Mouse (Mus musculus): ENCODE data around the gene Dcaf11. TPM values are rescaled to one million over a fixed set of nuclear protein-coding genes. Genes with fewer than 3 reads are reported as not detected.

Dcaf11 gene
- polyA plus RNA-seq, 1 experiment from 2014 or later, result 81.5 TPM

DNA sequence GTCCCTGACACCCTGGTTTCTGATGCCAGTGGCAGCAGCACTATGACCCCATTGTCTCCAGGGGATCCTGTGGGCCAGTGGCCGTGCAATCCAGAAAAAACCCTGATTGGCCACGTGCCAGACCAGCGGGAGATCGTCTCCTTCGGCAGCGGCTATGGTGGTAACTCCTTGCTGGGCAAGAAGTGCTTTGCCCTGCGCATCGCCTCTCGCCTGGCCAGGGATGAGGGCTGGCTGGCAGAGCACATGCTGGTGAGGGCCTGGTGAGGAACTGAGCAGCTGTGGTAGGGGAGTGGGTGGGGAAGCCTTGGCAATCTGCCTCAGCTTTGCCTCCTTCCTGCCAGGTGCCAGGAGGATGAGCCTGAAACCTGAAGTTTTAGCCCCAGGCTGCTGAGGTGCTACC is 15.5 kb upstream of the Dcaf11 start:
- H3K36me3 ChIP-seq (ENCODE audit: control insufficient read depth, insufficient read depth, low read length), result 0 out of 2 replicates have a peak, but pooled peaks cover 4% of the 10 kb centered on the region

DNA sequence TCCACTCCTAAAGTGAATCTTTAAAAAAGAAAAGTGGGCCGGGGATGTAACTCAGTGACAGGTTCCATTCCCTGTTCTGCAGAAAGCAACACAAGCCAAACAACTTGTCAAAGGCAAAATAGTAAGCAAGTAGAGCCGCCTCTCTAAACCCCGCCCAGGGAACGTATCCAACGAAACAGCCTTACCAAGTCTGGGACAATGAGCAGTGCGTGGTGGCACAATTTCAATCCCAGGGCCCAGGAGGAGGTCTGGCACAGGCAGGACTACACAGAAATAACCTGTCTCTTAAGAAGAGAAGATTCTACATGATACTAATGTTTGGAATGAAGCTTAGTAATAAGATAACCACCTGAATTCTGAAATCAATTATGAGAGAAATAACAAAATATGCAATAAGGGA is 9.6 kb upstream of the Dcaf11 start:
- no peak for DNase-seq (ENCODE audit: low spot score)

More for the DNA sequence above, 15.5 kb upstream of the Dcaf11 start:
- H3K4me3 ChIP-seq (ENCODE audit: low read depth, low read length), result no peak overlapping the region
- H3K27ac ChIP-seq (ENCODE audit: low read depth, low read length), result no peak overlapping the region
- DNase-seq (ENCODE audit: low spot score), result no peak
- H3K9ac ChIP-seq (ENCODE audit: low read depth, low read length), result no peak overlapping the region
- no peaks in the 10 kb centered on the region for H3K4me1 ChIP-seq (replicated peaks; ENCODE audit: control insufficient read depth, insufficient read depth, low read length)
- no peaks in the 10 kb centered on the region for H3K9me3 ChIP-seq (ENCODE audit: control insufficient read depth, low read length)
- no peak for ATAC-seq (ENCODE audit: low FRiP score)
- 86% methylated on average over 9 of the region's 9 CpGs for WGBS
- H3K4me2 ChIP-seq (replicated peaks; ENCODE audit: low read depth, low read length), result no peak overlapping the region
- H3K27me3 ChIP-seq (ENCODE audit: control insufficient read depth, insufficient read depth, low read length), result no peaks in the 10 kb centered on the region

DNA sequence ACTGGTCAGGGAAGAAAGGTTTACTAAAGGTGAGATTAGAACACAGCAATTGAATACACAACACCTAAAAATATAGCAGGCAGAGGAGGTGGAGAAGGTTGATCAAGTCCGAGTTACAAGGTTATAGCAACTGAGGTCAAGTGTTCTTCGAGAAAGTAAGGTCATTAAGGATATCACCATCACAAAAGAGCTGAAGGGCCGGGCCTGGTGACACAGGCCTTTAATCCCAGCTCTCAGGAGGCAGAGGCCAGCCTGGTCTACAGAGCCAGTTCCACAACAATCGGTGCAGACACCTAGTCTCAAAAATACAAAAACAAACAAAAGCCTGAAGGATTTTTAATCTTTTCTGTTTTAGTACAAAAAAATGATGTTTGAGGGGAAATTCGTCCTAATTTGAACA is 8.5 kb upstream of the Dcaf11 start:
- no peak overlapping the region for H3K4me3 ChIP-seq (ENCODE audit: low read depth, low read length)
- ATAC-seq (ENCODE audit: low FRiP score) (no peak), DNase-seq (ENCODE audit: low spot score) (no peak)
- H3K9me3 ChIP-seq (ENCODE audit: control insufficient read depth, low read length), result no peaks in the 10 kb centered on the region
- no peak overlapping the region for H3K9ac ChIP-seq (ENCODE audit: low read depth, low read length)
- H3K4me2 ChIP-seq (replicated peaks; ENCODE audit: low read depth, low read length), result no peak overlapping the region
- no peak overlapping the region for H3K27ac ChIP-seq (ENCODE audit: low read depth, low read length)
- 67% methylated on average over 5 of the region's 5 CpGs for whole genome bisulfite sequencing
- H3K4me1 ChIP-seq (replicated peaks; ENCODE audit: control insufficient read depth, insufficient read depth, low read length), result no peaks in the 10 kb centered on the region
- H3K36me3 ChIP-seq (ENCODE audit: control insufficient read depth, insufficient read depth, low read length), result 0 out of 2 replicates have a peak, but pooled peaks cover 2% of the 10 kb centered on the region
- no peaks in the 10 kb centered on the region for H3K27me3 ChIP-seq (ENCODE audit: control insufficient read depth, insufficient read depth, low read length)

More for the DNA sequence above, 9.6 kb upstream of the Dcaf11 start:
- no peaks in the 10 kb centered on the region for H3K4me1 ChIP-seq (replicated peaks; ENCODE audit: control insufficient read depth, insufficient read depth, low read length)
- no peak overlapping the region for H3K4me2 ChIP-seq (replicated peaks; ENCODE audit: low read depth, low read length)
- no peaks in the 10 kb centered on the region for H3K27me3 ChIP-seq (ENCODE audit: control insufficient read depth, insufficient read depth, low read length)
- 88% methylated on average over 6 of the region's 6 CpGs for WGBS
- H3K9ac ChIP-seq (ENCODE audit: low read depth, low read length), result no peak overlapping the region
- ATAC-seq (ENCODE audit: low FRiP score), result no peak
- no peaks in the 10 kb centered on the region for H3K9me3 ChIP-seq (ENCODE audit: control insufficient read depth, low read length)
- 0 out of 2 replicates have a peak, but pooled peaks cover 2% of the 10 kb centered on the region for H3K36me3 ChIP-seq (ENCODE audit: control insufficient read depth, insufficient read depth, low read length)
- H3K27ac ChIP-seq (ENCODE audit: low read depth, low read length), result no peak overlapping the region
- no peak overlapping the region for H3K4me3 ChIP-seq (ENCODE audit: low read depth, low read length)

DNA sequence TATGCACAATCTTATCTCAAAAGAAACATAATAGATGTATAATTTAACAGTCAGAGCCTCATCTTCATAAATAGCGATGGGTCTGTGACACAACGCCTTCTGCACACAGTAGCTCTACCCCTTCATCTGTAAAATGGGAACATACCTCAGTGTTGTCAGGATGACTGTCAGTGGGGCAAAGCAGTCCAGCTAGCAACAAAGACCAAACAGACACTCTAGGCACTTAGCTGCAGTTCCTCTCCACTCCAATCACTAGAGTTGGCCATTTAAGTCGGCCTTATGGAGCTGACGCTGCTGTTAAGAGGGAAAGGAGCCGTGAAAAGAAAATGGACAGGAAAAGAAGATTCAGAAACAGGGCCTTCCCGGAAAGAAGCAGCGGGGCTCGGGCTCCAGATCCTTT is 8.0 kb upstream of the Dcaf11 start:
- Histone ChIP-seq H3K4me2 (replicated peaks; ENCODE audit: low read depth, low read length) (no peak overlapping the region), H3K4me1 (replicated peaks; ENCODE audit: control insufficient read depth, insufficient read depth, low read length) (no peaks in the 10 kb centered on the region), H3K4me3 (ENCODE audit: low read depth, low read length) (no peak overlapping the region), H3K9me3 (ENCODE audit: control insufficient read depth, low read length) (no peaks in the 10 kb centered on the region), H3K9ac (ENCODE audit: low read depth, low read length) (no peak overlapping the region), H3K27me3 (ENCODE audit: control insufficient read depth, insufficient read depth, low read length) (no peaks in the 10 kb centered on the region), H3K36me3 (ENCODE audit: control insufficient read depth, insufficient read depth, low read length) (0 out of 2 replicates have a peak, but pooled peaks cover 2% of the 10 kb centered on the region), H3K27ac (ENCODE audit: low read depth, low read length) (no peak overlapping the region)
- ATAC-seq (ENCODE audit: low FRiP score), result no peak
- DNase-seq (ENCODE audit: low spot score), result no peak
- 90% methylated on average over 8 of the region's 8 CpGs for WGBS

DNA sequence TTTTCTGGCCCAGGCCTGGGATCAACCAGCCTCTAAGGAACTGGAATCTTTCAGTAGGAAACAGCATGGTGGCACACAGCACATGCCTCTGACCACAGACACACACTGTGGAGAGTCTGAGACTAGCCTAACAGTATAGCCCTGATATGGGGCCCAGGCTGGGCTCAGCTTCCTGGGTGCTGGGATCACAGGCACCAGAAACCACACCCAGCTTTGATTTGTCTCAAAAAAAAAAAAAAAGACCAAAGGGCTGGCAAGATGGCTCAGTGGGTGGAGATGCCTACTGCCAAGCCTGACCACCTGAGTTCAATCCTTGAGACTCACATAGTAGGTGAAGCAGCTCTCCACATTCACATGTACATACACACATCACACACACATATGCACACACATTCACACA is 5.2 kb upstream of the Dcaf11 start:
- Histone ChIP-seq H3K9me3 (ENCODE audit: control insufficient read depth, low read length) (no peaks in the 10 kb centered on the region), H3K4me2 (replicated peaks; ENCODE audit: low read depth, low read length) (no peak overlapping the region), H3K9ac (ENCODE audit: low read depth, low read length) (no peak overlapping the region), H3K4me1 (replicated peaks; ENCODE audit: control insufficient read depth, insufficient read depth, low read length) (no peaks in the 10 kb centered on the region), H3K27me3 (ENCODE audit: control insufficient read depth, insufficient read depth, low read length) (no peaks in the 10 kb centered on the region), H3K27ac (ENCODE audit: low read depth, low read length) (no peak overlapping the region), H3K36me3 (ENCODE audit: control insufficient read depth, insufficient read depth, low read length) (no peaks in the 10 kb centered on the region), H3K4me3 (ENCODE audit: low read depth, low read length) (no peak overlapping the region)
- DNase-seq (ENCODE audit: low spot score) (no peak), ATAC-seq (ENCODE audit: low FRiP score) (no peak)

DNA sequence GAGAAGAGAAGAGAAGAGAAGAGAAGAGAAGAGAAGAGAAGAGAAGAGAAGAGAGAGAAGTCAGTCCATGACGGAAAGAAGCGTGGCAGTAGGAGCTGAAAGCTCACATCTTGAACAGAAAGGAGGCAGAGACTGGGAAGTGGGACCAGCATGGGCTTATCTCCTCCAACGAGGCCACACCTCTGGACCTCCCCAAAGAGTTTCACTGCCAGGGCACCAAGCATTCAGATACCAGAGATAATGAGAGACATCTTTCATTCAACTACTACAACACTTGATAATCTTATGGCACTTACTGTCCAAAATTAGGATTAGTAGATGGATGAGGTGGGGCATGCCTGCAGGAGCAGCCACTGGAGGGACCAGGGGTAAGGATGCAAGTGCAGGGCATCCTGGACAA is 4.0 kb upstream of the Dcaf11 start:
- ATAC-seq (ENCODE audit: low FRiP score), result no peak
- 79% methylated on average over 3 of the region's 3 CpGs for WGBS
- DNase-seq (ENCODE audit: low spot score), result no peak

DNA sequence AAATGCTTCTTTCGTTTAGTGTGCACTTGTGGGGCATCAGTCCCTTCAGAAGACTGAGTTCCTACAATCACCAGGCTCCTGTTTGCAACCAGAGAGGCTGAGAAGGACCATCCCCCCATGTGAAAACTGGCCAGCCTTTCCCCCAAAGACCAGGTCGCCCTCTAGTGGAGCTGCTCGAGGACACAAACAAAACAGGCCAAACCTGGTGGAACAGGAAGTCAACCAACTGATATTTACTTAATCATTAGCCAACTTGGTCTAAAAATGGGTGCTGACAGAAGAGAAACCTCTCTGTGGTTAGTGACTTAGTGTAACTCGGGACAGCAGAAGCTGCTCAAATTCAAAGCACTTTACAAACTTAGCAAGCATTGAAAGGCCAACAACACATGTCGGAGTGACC is 2.8 kb upstream of the Dcaf11 start:
- H3K9me3 ChIP-seq (ENCODE audit: control insufficient read depth, low read length), result no peaks in the 10 kb centered on the region
- H3K4me1 ChIP-seq (replicated peaks; ENCODE audit: control insufficient read depth, insufficient read depth, low read length), result 0 out of 2 replicates have a peak, but pooled peaks cover 4% of the 10 kb centered on the region
- H3K9ac ChIP-seq (ENCODE audit: low read depth, low read length), result no peak overlapping the region
- 33% methylated on average over 5 of the region's 5 CpGs for WGBS
- H3K36me3 ChIP-seq (ENCODE audit: control insufficient read depth, insufficient read depth, low read length), result no peaks in the 10 kb centered on the region
- DNase-seq (ENCODE audit: low spot score) (peak; percentile 76), ATAC-seq (ENCODE audit: low FRiP score) (no peak)
- H3K4me3 ChIP-seq (ENCODE audit: low read depth, low read length), result no peak overlapping the region
- H3K27ac ChIP-seq (ENCODE audit: low read depth, low read length), result no peak overlapping the region
- H3K27me3 ChIP-seq (ENCODE audit: control insufficient read depth, insufficient read depth, low read length), result no peaks in the 10 kb centered on the region
- no peak overlapping the region for H3K4me2 ChIP-seq (replicated peaks; ENCODE audit: low read depth, low read length)

More for the DNA sequence above, 4.0 kb upstream of the Dcaf11 start:
- Histone ChIP-seq H3K9me3 (ENCODE audit: control insufficient read depth, low read length) (no peaks in the 10 kb centered on the region), H3K27me3 (ENCODE audit: control insufficient read depth, insufficient read depth, low read length) (no peaks in the 10 kb centered on the region), H3K36me3 (ENCODE audit: control insufficient read depth, insufficient read depth, low read length) (no peaks in the 10 kb centered on the region), H3K9ac (ENCODE audit: low read depth, low read length) (no peak overlapping the region), H3K27ac (ENCODE audit: low read depth, low read length) (no peak overlapping the region), H3K4me2 (replicated peaks; ENCODE audit: low read depth, low read length) (no peak overlapping the region), H3K4me1 (replicated peaks; ENCODE audit: control insufficient read depth, insufficient read depth, low read length) (no peaks in the 10 kb centered on the region), H3K4me3 (ENCODE audit: low read depth, low read length) (no peak overlapping the region)

DNA sequence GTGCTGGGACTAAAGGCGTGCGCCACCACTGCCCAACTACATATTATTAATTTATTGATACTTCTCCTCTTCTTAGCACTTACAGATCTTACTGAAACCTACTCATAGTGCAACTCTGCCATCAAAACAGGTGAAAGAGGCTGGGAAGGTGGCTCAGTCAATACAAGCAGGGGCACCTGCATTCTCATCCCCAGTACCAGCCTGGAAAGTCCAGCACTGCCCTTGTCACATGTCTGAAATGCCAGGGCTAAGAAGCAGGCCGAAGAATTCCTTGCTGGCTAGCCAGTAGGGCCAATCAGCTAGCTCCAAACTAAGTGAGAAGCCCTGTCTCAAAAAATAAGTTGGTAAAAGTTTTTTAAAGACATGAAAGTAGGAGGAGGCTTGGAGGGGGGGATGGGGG is 2.2 kb upstream of the Dcaf11 start:
- H3K4me2 ChIP-seq (replicated peaks; ENCODE audit: low read depth, low read length), result no peak overlapping the region
- H3K9me3 ChIP-seq (ENCODE audit: control insufficient read depth, low read length), result no peaks in the 10 kb centered on the region
- WGBS, result 86% methylated on average over 3 of the region's 3 CpGs
- 0 out of 2 replicates have a peak, but pooled peaks cover 4% of the 10 kb centered on the region for H3K4me1 ChIP-seq (replicated peaks; ENCODE audit: control insufficient read depth, insufficient read depth, low read length)
- DNase-seq (ENCODE audit: low spot score), result no peak
- no peaks in the 10 kb centered on the region for H3K27me3 ChIP-seq (ENCODE audit: control insufficient read depth, insufficient read depth, low read length)
- H3K9ac ChIP-seq (ENCODE audit: low read depth, low read length), result no peak overlapping the region
- no peak overlapping the region for H3K4me3 ChIP-seq (ENCODE audit: low read depth, low read length)
- no peak for ATAC-seq (ENCODE audit: low FRiP score)
- H3K27ac ChIP-seq (ENCODE audit: low read depth, low read length), result no peak overlapping the region
- no peaks in the 10 kb centered on the region for H3K36me3 ChIP-seq (ENCODE audit: control insufficient read depth, insufficient read depth, low read length)

DNA sequence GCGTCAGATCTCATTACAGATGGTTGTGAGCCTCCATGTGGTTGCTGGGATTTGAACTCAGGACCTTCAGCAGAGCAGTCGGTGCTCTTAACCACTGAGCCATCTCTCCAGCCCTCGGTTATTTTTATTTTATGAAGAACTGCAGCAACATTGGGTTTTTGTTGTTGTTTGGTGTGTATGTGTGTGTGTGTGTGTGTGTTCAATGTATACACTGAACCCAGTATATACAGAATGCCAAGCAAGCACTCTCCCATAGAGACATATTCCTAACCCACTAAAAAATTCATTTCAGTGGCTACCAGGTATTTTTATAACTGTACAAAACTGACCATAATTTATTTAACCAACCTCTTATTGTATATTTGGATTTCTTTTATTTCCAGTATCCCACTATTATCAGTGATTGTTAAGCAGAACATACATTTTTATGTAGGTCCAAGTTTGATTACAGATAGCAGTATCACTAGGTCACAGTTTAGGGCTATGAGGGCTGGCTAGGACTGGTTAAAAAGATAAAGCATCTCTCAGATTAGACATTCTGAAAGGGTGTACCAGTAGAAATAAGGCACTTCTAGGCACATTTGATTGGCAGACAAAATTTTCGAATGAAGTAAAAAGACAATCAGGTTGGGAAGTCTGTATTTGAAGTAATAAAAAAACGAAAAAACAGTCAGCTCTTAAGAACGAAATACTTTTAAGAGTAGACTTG is 912 bp upstream of the Dcaf11 start:
- Histone ChIP-seq H3K27me3 (ENCODE audit: control insufficient read depth, insufficient read depth, low read length) (no peaks in the 10 kb centered on the region), H3K4me2 (replicated peaks; ENCODE audit: low read depth, low read length) (0 out of 2 replicates have a peak overlapping the region, but pooled peaks have one; percentile 19), H3K9ac (ENCODE audit: low read depth, low read length) (no peak overlapping the region), H3K4me3 (ENCODE audit: low read depth, low read length) (peak overlapping the region; percentile 43), H3K9me3 (ENCODE audit: control insufficient read depth, low read length) (no peaks in the 10 kb centered on the region), H3K27ac (ENCODE audit: low read depth, low read length) (no peak overlapping the region), H3K4me1 (replicated peaks; ENCODE audit: control insufficient read depth, insufficient read depth, low read length) (0 out of 2 replicates have a peak, but pooled peaks cover 4% of the 10 kb centered on the region), H3K36me3 (ENCODE audit: control insufficient read depth, insufficient read depth, low read length) (no peaks in the 10 kb centered on the region)
- DNase-seq (ENCODE audit: low spot score) (no peak), ATAC-seq (ENCODE audit: low FRiP score) (no peak)
- 58% methylated on average over 6 of the region's 6 CpGs for WGBS
